Mouse (Mus musculus) bone marrow, adult 2 months (tissue): Measurements from ENCODE around the gene Mprip.

Source experiments
- CTCF ChIP-seq: fragments of 200-500 bp; IDR thresholded peaks from 2 replicates; pipeline ENCODE4 v1.5.1; 2011; ENCODE audit warnings: low read length, control low read depth; ENCODE audit not compliant: control insufficient read depth, insufficient read depth
- POLR2A ChIP-seq: fragments of 200-500 bp; IDR thresholded peaks from 2 replicates; pipeline ENCODE4 v1.6.1; 2011; ENCODE audit warnings: low read depth, mild to moderate bottlenecking, control low read depth, low read length, borderline replicate concordance; ENCODE audit not compliant: control insufficient read depth

DNA sequence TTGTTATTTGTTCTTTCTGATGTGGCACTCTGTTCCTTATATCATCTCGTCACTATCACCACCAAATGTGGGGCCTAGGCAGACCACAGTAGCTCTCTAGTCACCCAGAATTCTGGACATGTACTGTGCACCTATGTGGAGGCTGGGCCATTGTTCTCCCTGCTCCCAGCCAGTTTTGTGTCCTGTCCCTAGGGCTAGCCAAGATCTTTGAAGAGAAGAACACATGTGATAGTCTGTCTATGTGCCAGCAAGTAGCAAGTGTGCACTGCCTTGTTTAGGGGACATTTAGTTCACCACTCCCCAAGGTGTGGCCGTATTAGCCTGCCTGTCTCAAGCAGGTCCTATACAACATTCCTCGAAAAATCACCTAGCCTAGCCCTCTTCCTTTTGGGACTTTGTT lies 87.9 kb downstream of the Mprip start:
- TF ChIP-seq CTCF = no peak
- no peak for TF ChIP-seq POLR2A
